Mouse (Mus musculus): ENCODE results near the gene Avpr2. TPM values are rescaled to one million over a fixed set of nuclear protein-coding genes. Genes with fewer than 3 reads are reported as not detected.
A peak's percentile ranks its signal among the peaks of the same experiment; 100 is the strongest.

Gene Avpr2
- polyA plus RNA-seq, 1 experiment from 2014 or later, result not detected

DNA sequence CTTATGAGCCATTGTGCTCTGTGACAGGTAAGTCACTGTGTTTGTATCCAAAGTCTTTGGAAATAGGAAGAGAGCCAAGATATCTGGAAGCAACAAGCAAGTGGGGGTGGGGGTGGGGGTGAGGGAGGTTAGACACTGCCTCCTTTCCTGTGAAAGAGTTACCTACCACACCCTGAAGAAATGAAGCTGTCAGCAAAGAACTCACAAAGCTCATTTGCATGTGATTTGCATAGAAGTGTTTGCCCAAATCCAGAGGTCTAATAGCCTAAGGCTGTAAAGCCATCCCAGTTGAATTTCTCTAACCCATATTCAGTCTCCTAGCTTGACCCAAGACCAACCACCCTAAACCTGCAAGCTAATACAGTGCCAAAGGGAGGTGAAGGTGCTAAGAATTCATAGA is 18.5 kb downstream of the Avpr2 start:
- Histone ChIP-seq H3K9ac (ENCODE audit: low read length) (no peak overlapping the region), H3K4me3 (ENCODE audit: low read depth, low read length) (no peak overlapping the region), H3K4me1 (ENCODE audit: control insufficient read depth, insufficient read depth, low read length) (no peaks in the 10 kb centered on the region), H3K27ac (ENCODE audit: low read depth, low read length) (no peak overlapping the region), H3K36me3 (ENCODE audit: control insufficient read depth, insufficient read depth, low read length) (no peaks in the 10 kb centered on the region), H3K9me3 (ENCODE audit: control insufficient read depth, low read length) (no peaks in the 10 kb centered on the region), H3K4me2 (ENCODE audit: low read depth) (no peak overlapping the region), H3K27me3 (ENCODE audit: control insufficient read depth, insufficient read depth, low read length) (no peaks in the 10 kb centered on the region)
- no peak for DNase-seq (ENCODE audit: low spot score)
- no peak for ATAC-seq (ENCODE audit: insufficient read depth, low FRiP score, low TSS enrichment)

DNA sequence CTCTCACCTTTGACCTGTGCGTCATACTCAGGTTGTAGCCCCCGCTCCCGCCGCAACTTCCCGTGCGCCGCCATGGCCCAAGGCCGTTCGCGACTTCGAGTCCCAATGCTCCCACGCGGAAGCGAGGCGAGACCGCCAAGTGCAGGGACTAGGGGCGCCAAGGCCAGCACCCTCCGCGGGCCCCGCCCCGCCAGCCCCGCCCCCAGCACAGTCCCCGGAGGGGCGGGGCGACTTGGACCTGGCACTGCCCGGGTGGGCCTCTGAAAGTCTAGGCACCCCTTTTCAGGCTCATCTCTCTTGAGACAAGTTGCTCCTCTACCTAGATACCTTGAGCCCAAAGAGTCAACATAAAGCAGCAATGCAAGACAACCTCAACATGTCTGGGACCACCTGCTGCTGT is 19.3 kb downstream of the Avpr2 start:
- Histone ChIP-seq H3K9me3 (ENCODE audit: control insufficient read depth, low read length) (no peaks in the 10 kb centered on the region), H3K4me1 (ENCODE audit: control insufficient read depth, insufficient read depth, low read length) (0 out of 2 replicates have a peak, but pooled peaks cover 3% of the 10 kb centered on the region), H3K27me3 (ENCODE audit: control insufficient read depth, insufficient read depth, low read length) (no peaks in the 10 kb centered on the region), H3K9ac (ENCODE audit: low read length) (no peak overlapping the region), H3K36me3 (ENCODE audit: control insufficient read depth, insufficient read depth, low read length) (no peaks in the 10 kb centered on the region), H3K4me3 (ENCODE audit: low read depth, low read length) (no peak overlapping the region), H3K4me2 (ENCODE audit: low read depth) (no peak overlapping the region), H3K27ac (ENCODE audit: low read depth, low read length) (no peak overlapping the region)
- DNase-seq (ENCODE audit: low spot score) (no peak), ATAC-seq (ENCODE audit: insufficient read depth, low FRiP score, low TSS enrichment) (no peak)
- WGBS, result 14% methylated on average over 20 of the region's 26 CpGs

DNA sequence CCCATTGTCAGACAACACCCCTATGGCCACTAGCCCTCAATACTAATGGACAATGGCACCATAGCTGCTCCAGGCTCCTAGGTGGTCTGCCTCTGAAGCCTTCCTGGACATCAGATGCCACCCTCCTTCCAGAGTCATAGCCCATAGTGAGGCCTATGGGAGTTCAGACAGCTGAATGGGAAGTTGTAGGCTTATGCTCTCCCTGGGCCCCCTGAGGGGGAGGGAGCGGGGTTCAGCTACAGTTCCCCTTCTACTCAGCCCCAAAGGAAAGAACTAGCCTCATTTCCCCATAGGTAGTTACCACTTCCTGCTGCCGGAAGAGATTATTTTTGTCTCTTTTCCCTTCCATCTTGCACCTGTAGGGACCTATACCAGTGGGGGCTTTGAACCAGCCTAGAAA is 19.7 kb downstream of the Avpr2 start:
- ATAC-seq (ENCODE audit: insufficient read depth, low FRiP score, low TSS enrichment) (no peak), DNase-seq (ENCODE audit: low spot score) (no peak)
- Histone ChIP-seq H3K4me3 (ENCODE audit: low read depth, low read length) (no peak overlapping the region), H3K9me3 (ENCODE audit: control insufficient read depth, low read length) (no peaks in the 10 kb centered on the region), H3K36me3 (ENCODE audit: control insufficient read depth, insufficient read depth, low read length) (no peaks in the 10 kb centered on the region), H3K27ac (ENCODE audit: low read depth, low read length) (no peak overlapping the region), H3K9ac (ENCODE audit: low read length) (no peak overlapping the region), H3K27me3 (ENCODE audit: control insufficient read depth, insufficient read depth, low read length) (no peaks in the 10 kb centered on the region), H3K4me1 (ENCODE audit: control insufficient read depth, insufficient read depth, low read length) (0 out of 2 replicates have a peak, but pooled peaks cover 3% of the 10 kb centered on the region), H3K4me2 (ENCODE audit: low read depth) (no peak overlapping the region)
- WGBS, result 88% methylated on average over 2 of the region's 2 CpGs

DNA sequence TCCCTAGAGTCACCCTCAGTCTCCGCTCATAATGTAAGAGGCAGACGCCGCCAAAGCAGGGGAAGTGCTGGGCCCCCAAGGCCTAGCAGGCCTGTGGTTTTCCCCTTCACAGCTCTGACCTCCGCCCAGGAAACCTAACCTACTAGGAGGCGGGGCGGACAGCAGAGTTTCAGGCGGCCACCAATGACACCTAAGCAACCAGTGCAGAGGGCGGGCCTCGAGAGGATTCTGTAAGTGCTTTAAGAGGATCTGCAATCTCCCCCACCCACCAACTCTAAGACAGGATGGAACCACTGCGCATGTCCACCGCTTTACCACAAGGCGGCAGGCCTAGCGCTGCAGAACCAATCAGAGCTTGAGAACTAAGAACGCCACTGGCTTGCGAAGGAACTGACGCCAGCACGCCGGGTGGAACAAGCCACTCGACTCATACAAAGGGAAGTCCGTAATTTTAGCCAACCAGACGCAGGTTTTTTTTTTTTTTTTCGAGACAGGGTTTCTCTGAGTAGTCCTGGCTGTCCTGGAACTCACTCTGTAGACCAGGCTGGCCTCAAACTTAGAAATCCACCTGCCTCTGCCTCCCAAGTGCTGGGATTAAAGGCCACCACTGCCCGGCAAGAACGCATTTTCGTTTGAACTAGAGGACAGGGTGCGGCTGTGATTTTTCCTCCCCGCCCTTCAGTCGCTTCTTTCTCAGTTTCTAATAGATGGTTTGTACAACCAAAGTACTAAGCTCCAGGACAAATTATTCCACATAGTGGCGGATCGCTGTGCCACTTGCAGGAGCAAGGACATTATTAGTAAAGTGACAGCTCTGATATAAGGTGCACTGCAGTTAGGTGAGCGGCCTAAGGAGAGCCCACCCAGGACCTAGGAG is 23.2 kb downstream of the Avpr2 start:
- Histone ChIP-seq H3K27me3 (ENCODE audit: control insufficient read depth, insufficient read depth, low read length) (no peaks in the 10 kb centered on the region), H3K4me3 (ENCODE audit: low read depth, low read length) (no peak overlapping the region), H3K36me3 (ENCODE audit: control insufficient read depth, insufficient read depth, low read length) (no peaks in the 10 kb centered on the region), H3K4me1 (ENCODE audit: control insufficient read depth, insufficient read depth, low read length) (0 out of 2 replicates have a peak, but pooled peaks cover 3% of the 10 kb centered on the region), H3K4me2 (ENCODE audit: low read depth) (peak overlapping the region; percentile 26), H3K9ac (ENCODE audit: low read length) (0 out of 2 replicates have a peak overlapping the region, but pooled peaks have one; percentile 26), H3K9me3 (ENCODE audit: control insufficient read depth, low read length) (no peaks in the 10 kb centered on the region), H3K27ac (ENCODE audit: low read depth, low read length) (peak overlapping the region; percentile 39; the same call in 1 of the 2 replicates)
- ATAC-seq (ENCODE audit: insufficient read depth, low FRiP score, low TSS enrichment) (peak; percentile 94), DNase-seq (ENCODE audit: low spot score) (peak; percentile 84)
- 31% methylated on average over 31 of the region's 31 CpGs for WGBS

DNA sequence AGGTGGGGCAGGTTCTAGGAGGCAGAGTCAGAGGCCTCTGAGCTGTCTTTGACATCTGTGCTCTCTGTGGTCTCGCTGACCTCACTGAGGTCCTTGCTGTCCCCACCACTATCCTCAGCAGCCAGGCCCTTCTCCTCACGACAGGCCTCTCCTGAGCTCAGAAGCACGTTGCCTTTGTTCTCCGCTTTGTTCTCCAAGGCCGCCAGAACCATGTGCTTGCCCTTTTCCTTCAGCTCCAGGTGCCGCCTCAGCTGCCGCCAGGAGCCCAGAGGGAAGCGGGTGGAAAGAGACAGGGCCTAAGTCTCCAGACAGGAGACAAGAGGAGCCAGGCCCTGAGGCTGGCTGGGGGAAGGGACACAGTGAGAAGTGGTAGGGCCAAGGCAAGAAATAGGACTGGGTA is 25.0 kb downstream of the Avpr2 start:
- no peak overlapping the region for H3K9ac ChIP-seq (ENCODE audit: low read length)
- H3K36me3 ChIP-seq (ENCODE audit: control insufficient read depth, insufficient read depth, low read length), result no peaks in the 10 kb centered on the region
- no peak for DNase-seq (ENCODE audit: low spot score)
- no peaks in the 10 kb centered on the region for H3K9me3 ChIP-seq (ENCODE audit: control insufficient read depth, low read length)
- H3K27me3 ChIP-seq (ENCODE audit: control insufficient read depth, insufficient read depth, low read length), result no peaks in the 10 kb centered on the region
- WGBS, result 84% methylated on average over 8 of the region's 8 CpGs
- no peak overlapping the region for H3K4me2 ChIP-seq (ENCODE audit: low read depth)
- H3K4me3 ChIP-seq (ENCODE audit: low read depth, low read length), result no peak overlapping the region
- H3K4me1 ChIP-seq (ENCODE audit: control insufficient read depth, insufficient read depth, low read length), result 0 out of 2 replicates have a peak, but pooled peaks cover 3% of the 10 kb centered on the region
- no peak overlapping the region for H3K27ac ChIP-seq (ENCODE audit: low read depth, low read length)
- no peak for ATAC-seq (ENCODE audit: insufficient read depth, low FRiP score, low TSS enrichment)

DNA sequence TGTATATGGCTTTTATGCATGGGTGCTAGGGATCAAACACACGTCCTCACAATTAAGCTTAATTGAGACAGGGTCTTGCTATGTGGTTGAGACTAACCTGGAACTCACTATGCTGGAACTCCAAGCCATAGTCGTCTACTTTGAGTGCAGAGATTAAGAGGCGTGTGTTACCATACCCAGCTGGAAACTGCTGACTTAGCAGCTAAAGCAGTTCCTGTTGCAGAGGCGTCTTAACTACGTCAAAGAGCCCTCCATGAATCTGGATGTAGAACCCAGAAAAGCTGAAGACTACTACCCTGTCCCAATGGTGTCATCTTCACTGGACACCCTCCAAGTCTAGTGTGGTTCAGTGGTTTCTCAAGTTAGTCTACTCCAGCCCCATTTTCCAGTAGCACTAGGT is 26.7 kb downstream of the Avpr2 start:
- H3K9ac ChIP-seq (ENCODE audit: low read length), result no peak overlapping the region
- H3K4me1 ChIP-seq (ENCODE audit: control insufficient read depth, insufficient read depth, low read length), result 0 out of 2 replicates have a peak, but pooled peaks cover 3% of the 10 kb centered on the region
- H3K27me3 ChIP-seq (ENCODE audit: control insufficient read depth, insufficient read depth, low read length), result no peaks in the 10 kb centered on the region
- no peaks in the 10 kb centered on the region for H3K36me3 ChIP-seq (ENCODE audit: control insufficient read depth, insufficient read depth, low read length)
- no peak overlapping the region for H3K4me2 ChIP-seq (ENCODE audit: low read depth)
- ATAC-seq (ENCODE audit: insufficient read depth, low FRiP score, low TSS enrichment) (no peak), DNase-seq (ENCODE audit: low spot score) (no peak)
- H3K4me3 ChIP-seq (ENCODE audit: low read depth, low read length), result no peak overlapping the region
- WGBS, result 88% methylated on average over 5 of the region's 5 CpGs
- H3K9me3 ChIP-seq (ENCODE audit: control insufficient read depth, low read length), result no peaks in the 10 kb centered on the region
- H3K27ac ChIP-seq (ENCODE audit: low read depth, low read length), result no peak overlapping the region

DNA sequence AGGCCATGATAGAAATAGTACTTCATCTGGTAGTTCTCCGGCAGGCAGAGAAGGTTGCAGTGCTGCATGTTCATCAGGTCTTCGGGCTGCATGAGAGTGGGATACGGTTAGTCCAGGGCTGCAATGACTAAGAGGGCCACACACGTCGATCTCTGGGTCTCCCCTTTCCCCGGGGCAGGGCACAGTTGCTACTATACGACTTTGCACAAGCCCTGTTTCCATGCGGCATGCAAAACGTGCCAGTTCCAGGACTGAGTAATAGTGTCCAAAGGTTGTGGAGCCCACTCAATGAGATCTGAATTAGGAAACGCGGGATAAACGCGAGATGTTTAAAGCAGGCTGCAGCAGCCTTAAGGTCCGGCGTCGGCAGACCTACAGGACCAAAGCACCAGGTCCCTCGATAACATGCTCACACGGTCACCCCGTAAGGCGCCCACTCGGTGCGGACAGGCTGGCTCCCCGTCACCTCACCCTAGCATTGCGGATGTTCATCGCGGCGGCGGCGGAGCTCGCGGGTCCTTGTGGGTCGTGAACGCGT is 29.5 kb downstream of the Avpr2 start:
- 18% methylated on average over 31 of the region's 34 CpGs for WGBS
- Histone ChIP-seq H3K9me3 (ENCODE audit: control insufficient read depth, low read length) (no peaks in the 10 kb centered on the region), H3K36me3 (ENCODE audit: control insufficient read depth, insufficient read depth, low read length) (no peaks in the 10 kb centered on the region), H3K27me3 (ENCODE audit: control insufficient read depth, insufficient read depth, low read length) (no peaks in the 10 kb centered on the region), H3K27ac (ENCODE audit: low read depth, low read length) (0 out of 2 replicates have a peak overlapping the region, but pooled peaks have one; percentile 1), H3K4me2 (ENCODE audit: low read depth) (peak overlapping the region; percentile 67), H3K4me1 (ENCODE audit: control insufficient read depth, insufficient read depth, low read length) (no peaks in the 10 kb centered on the region), H3K9ac (ENCODE audit: low read length) (peak overlapping the region; percentile 64), H3K4me3 (ENCODE audit: low read depth, low read length) (peak overlapping the region; percentile 53)
- ATAC-seq (ENCODE audit: insufficient read depth, low FRiP score, low TSS enrichment) (peak; percentile 35; the same call in 1 of the 2 replicates), DNase-seq (ENCODE audit: low spot score) (peak; percentile 13)

DNA sequence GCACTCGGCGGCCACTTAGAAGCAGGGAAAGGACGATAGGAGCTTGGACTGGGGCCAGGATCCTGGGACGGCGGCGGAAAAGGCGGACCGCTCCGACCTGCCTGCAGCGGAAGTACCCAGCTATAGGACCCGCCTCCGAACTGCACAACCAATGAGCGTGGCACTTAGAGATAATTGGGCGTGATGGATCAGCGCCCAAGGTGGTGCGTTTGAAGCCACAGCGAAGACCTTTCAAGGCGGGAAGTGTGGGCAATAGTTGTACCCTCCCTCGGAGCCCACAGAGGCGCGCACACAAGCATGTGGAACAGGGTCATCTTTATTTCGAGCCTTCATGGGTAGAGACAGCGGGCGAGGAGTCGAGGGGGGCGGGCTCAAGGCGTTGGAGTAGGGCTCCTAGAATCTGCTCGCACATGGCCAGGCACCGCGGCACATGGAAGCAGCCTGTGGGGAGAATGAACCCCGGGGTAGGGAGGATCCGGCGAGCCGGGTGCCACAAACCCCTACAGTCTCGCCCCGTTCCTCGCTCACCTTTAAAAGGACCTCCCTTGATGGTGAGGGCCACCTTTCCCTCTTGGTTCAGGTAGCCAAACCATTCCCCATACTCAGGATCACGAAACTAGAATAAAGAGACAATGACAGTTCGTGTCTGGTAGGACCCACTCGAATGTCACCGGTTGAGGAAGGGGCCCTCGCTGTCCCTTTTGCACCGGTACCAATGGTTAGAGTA is 30.1 kb downstream of the Avpr2 start, which contains the start of the genes Arhgap4 and Naa10:
TSS of gene Arhgap4 (minus strand) at position 48 of the 727 bp plus-strand sequence.
TSS of gene Naa10 (minus strand) at position 122 of the 727 bp plus-strand sequence.
- Histone ChIP-seq H3K4me1 (ENCODE audit: control insufficient read depth, insufficient read depth, low read length) (no peaks in the 10 kb centered on the region), H3K27ac (ENCODE audit: low read depth, low read length) (peak within 1 kb of the TSS; percentile 60; the same call in 1 of the 2 replicates), H3K36me3 (ENCODE audit: control insufficient read depth, insufficient read depth, low read length) (no peaks in the 10 kb centered on the region), H3K9ac (ENCODE audit: low read length) (peak within 1 kb of the TSS; percentile 64), H3K4me2 (ENCODE audit: low read depth) (peak within 1 kb of the TSS; percentile 67), H3K27me3 (ENCODE audit: control insufficient read depth, insufficient read depth, low read length) (no peaks in the 10 kb centered on the region), H3K9me3 (ENCODE audit: control insufficient read depth, low read length) (no peaks in the 10 kb centered on the region), H3K4me3 (ENCODE audit: low read depth, low read length) (peak within 1 kb of the TSS; percentile 53)
- ATAC-seq (ENCODE audit: insufficient read depth, low FRiP score, low TSS enrichment) (peak; percentile 97), DNase-seq (ENCODE audit: low spot score) (peak; percentile 87)
- WGBS, result 15% methylated on average over 43 of the region's 43 CpGs

All from neural tube, embryonic 11.5 days (tissue).